Mouse (Mus musculus) stomach, embryonic 14.5 days (tissue): ENCODE measurements around the gene Slc35b1. TPM values are rescaled to one million over a fixed set of nuclear protein-coding genes. Genes with fewer than 3 reads are reported as not detected.

ENCODE experiments used
- polyA plus RNA-seq: library from polyadenylated mRNA; unstranded; fragments of >200 nt; fragmentation: Nextera tagmentation; extraction: Ambion mirVana; gene quantifications from 2 replicates; pipeline ENCODE4 v1.2.1, GENCODE M21; 2014

Slc35b1 gene
- polyA plus RNA-seq, 1 experiment from 2014 or later: 91.0 TPM

Other genes with a start within 250 kb of the Slc35b1 start
- gene Dlx4, start 238.4 kb upstream of the Slc35b1 start, polyA plus RNA-seq: 0.46 and 0.52 TPM in 2 replicates
- 0.48 TPM in 1 of 2 replicates, not detected in the other for gene Tac4, start 123.2 kb upstream of the Slc35b1 start, polyA plus RNA-seq
- gene Kat7, start 74.4 kb upstream of the Slc35b1 start, polyA plus RNA-seq: 60.8 and 63.1 TPM in 2 replicates
- gene Fam117a, start 47.7 kb upstream of the Slc35b1 start, polyA plus RNA-seq: 14.3 and 15.7 TPM in 2 replicates
- 105 and 111 TPM in 2 replicates for gene Spop, start 29.4 kb downstream of the Slc35b1 start, polyA plus RNA-seq
- gene Nxph3, start 129.9 kb downstream of the Slc35b1 start, polyA plus RNA-seq: 0.86 and 1.1 TPM in 2 replicates
- 8.5 and 9.3 TPM in 2 replicates for gene Ngfr, start 203.0 kb downstream of the Slc35b1 start, polyA plus RNA-seq